Mouse (Mus musculus) heart, embryonic 12.5 days (tissue): Measurements from ENCODE around the gene Gnai3. TPM values are rescaled to one million over a fixed set of nuclear protein-coding genes. Genes with fewer than 3 reads are reported as not detected.

ENCODE experiments used
- ATAC-seq: fragments of 200-750 bp; cut with Nextera tagmentation; 2 replicates; pipeline ENCODE4 v1.8.0; 2017; ENCODE audit warnings: moderate TSS enrichment, moderate library complexity; ENCODE audit not compliant: insufficient number of reproducible peaks, low FRiP score
- H3K27ac ChIP-seq: fragments of 300-500 bp; sonication (generic); 2 replicates; pipeline ENCODE4 v1.5.1; 2016; ENCODE audit warnings: mild to moderate bottlenecking, moderate library complexity; ENCODE audit not compliant: poor library complexity, severe bottlenecking
- H3K27me3 ChIP-seq: fragments of 300-500 bp; sonication (generic); replicated peaks from 2 replicates; pipeline ENCODE4 v1.6.1; 2016; ENCODE audit warnings: mild to moderate bottlenecking, moderate library complexity
- H3K36me3 ChIP-seq: fragments of 300-500 bp; sonication (generic); 2 replicates; pipeline ENCODE4 v1.6.1; 2016; ENCODE audit warnings: mild to moderate bottlenecking, moderate library complexity
- H3K4me1 ChIP-seq: fragments of 300-500 bp; sonication (generic); replicated peaks from 2 replicates; pipeline ENCODE4 v1.6.1; 2016; ENCODE audit warnings: mild to moderate bottlenecking
- H3K4me2 ChIP-seq: fragments of 300-500 bp; sonication (generic); 2 replicates; pipeline ENCODE4 v1.6.1; 2016; ENCODE audit warnings: mild to moderate bottlenecking, moderate library complexity
- H3K4me3 ChIP-seq: fragments of 300-500 bp; sonication (generic); 2 replicates; pipeline ENCODE4 v1.5.1; 2016; ENCODE audit warnings: mild to moderate bottlenecking
- H3K9ac ChIP-seq: fragments of 300-500 bp; sonication (generic); 2 replicates; pipeline ENCODE4 v1.6.1; 2016; ENCODE audit warnings: mild to moderate bottlenecking, moderate library complexity
- H3K9me3 ChIP-seq: fragments of 300-500 bp; sonication (generic); replicated peaks from 2 replicates; pipeline ENCODE4 v1.6.1; 2016; ENCODE audit warnings: mild to moderate bottlenecking, moderate library complexity
- WGBS: fragments of 180-500 bp; shearing (Covaris S2); methylation state at CpG from one replicate; pipeline ENCODE4 v1.1.7; 2016; 5-methylcytosine and 5-hydroxymethylcytosine counted together
- polyA plus RNA-seq: library from polyadenylated mRNA; unstranded; fragments of >200 nt; fragmentation: Nextera tagmentation; extraction: Ambion mirVana; gene quantifications from 2 replicates; pipeline ENCODE4 v1.2.1, GENCODE M21; 2016

The Gnai3 gene
- polyA plus RNA-seq, 1 experiment from 2014 or later, result 97.0 TPM

GRCm38 (mm10) chr3:108082251-108082875, 63.6 kb downstream of the Gnai3 start:
- H3K4me1 ChIP-seq, result peaks cover 56% of the 10 kb centered on the region
- no peak for ATAC-seq
- 61% methylated on average over 1 of the region's 1 CpGs for WGBS

GRCm38 (mm10) chr3:108081681-108082080, 64.3 kb downstream of the Gnai3 start:
- peak overlapping the region; percentile 42; the same call in 1 of the 2 replicates for H3K9ac ChIP-seq
- 45% methylated on average over 4 of the region's 4 CpGs for WGBS
- ATAC-seq, result no peak
- H3K4me2 ChIP-seq, result peak overlapping the region; percentile 98
- peaks cover 49% of the 10 kb centered on the region for H3K4me1 ChIP-seq
- H3K27me3 ChIP-seq, result no peaks in the 10 kb centered on the region
- H3K27ac ChIP-seq, result peak overlapping the region; percentile 7; the same call in 1 of the 2 replicates
- H3K9me3 ChIP-seq, result no peaks in the 10 kb centered on the region
- peaks cover 40% of the 10 kb centered on the region for H3K36me3 ChIP-seq
- H3K4me3 ChIP-seq, result 0 out of 2 replicates have a peak overlapping the region, but pooled peaks have one; percentile 4

More at GRCm38 (mm10) chr3:108082251-108082875, 63.6 kb downstream of the Gnai3 start:
- Histone ChIP-seq H3K4me3 (0 out of 2 replicates have a peak overlapping the region, but pooled peaks have one; percentile 4), H3K4me2 (peak overlapping the region; percentile 98), H3K9me3 (no peaks in the 10 kb centered on the region), H3K27me3 (no peaks in the 10 kb centered on the region), H3K27ac (peak overlapping the region; percentile 22; the same call in 1 of the 2 replicates), H3K9ac (peak overlapping the region; percentile 42), H3K36me3 (peaks cover 33% of the 10 kb centered on the region)

DNA sequence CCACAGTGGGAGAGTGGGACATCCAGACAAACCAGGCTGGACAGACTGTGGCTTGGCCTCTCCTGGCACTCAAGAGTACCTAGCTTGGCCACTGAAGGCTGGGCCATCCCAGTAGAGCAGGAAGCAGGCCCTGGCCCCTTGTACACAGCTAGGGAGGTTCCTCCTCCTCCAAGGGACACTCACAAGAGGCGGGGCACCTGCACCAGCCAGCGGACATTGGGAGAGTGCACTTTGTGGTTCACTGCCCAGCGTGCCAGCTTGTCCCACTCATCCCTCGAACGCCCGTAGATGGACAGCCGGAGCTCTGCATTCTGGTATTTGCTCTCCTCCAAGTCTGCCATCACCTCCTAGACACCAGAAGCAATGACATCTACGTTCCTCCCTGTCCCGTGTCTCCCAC, 69.1 kb downstream of the Gnai3 start:
- 95% methylated on average over 9 of the region's 9 CpGs for WGBS
- Histone ChIP-seq H3K4me1 (peaks cover 16% of the 10 kb centered on the region), H3K9ac (no peak overlapping the region), H3K36me3 (peaks cover 71% of the 10 kb centered on the region), H3K27me3 (no peaks in the 10 kb centered on the region), H3K9me3 (no peaks in the 10 kb centered on the region), H3K27ac (no peak overlapping the region), H3K4me3 (no peak overlapping the region), H3K4me2 (no peak overlapping the region)
- no peak for ATAC-seq

DNA sequence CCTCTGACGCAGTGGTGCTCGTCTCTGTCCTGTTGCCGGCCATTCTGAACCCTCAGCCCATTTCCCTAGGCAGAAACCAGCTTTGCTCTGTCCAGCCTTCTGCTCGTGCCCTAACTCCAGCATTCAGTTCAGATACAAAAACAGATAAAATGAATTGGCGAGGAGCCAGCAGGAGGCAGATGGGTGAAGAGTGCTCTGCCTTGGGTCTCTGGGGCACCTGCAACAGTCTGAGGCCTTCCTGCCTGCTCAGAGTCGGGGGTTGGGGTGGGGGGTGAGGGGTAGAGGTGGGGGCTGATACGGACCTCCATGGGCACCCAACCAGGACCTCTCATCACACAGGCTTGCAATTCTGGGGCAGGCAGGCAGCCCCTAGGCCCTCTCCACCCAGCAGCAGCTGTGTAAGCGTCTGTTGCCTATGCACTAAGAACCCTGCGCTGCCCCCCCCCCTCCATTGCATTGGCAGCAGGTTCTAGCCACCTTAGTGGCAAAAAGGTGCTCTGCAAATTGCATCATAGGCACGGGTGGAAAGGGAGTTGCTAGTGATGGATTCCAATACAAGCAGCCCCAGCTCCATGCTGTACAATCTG, 72.9 kb downstream of the Gnai3 start:
- no peak for ATAC-seq
- no peak overlapping the region for H3K27ac ChIP-seq
- H3K4me2 ChIP-seq, result no peak overlapping the region
- H3K9ac ChIP-seq, result no peak overlapping the region
- peaks cover 18% of the 10 kb centered on the region for H3K4me1 ChIP-seq
- no peaks in the 10 kb centered on the region for H3K9me3 ChIP-seq
- no peaks in the 10 kb centered on the region for H3K27me3 ChIP-seq
- 79% methylated on average over 10 of the region's 10 CpGs for WGBS
- no peak overlapping the region for H3K4me3 ChIP-seq
- peaks cover 48% of the 10 kb centered on the region for H3K36me3 ChIP-seq

- Histone ChIP-seq H3K4me1 (peaks cover 18% of the 10 kb centered on the region), H3K36me3 (peaks cover 24% of the 10 kb centered on the region), H3K27ac (no peak overlapping the region), H3K9ac (no peak overlapping the region), H3K4me2 (no peak overlapping the region), H3K4me3 (no peak overlapping the region), H3K27me3 (no peaks in the 10 kb centered on the region), H3K9me3 (no peaks in the 10 kb centered on the region)
- ATAC-seq, result no peak
- 61% methylated on average over 10 of the region's 10 CpGs for WGBS
Observed at GRCm38 (mm10) chr3:108070295-108071293, 75.4 kb downstream of the Gnai3 start.

GRCm38 (mm10) chr3:108069231-108069870, 76.6 kb downstream of the Gnai3 start:
- no peaks in the 10 kb centered on the region for H3K9me3 ChIP-seq
- no peak overlapping the region for H3K27ac ChIP-seq
- no peaks in the 10 kb centered on the region for H3K27me3 ChIP-seq
- peaks cover 11% of the 10 kb centered on the region for H3K36me3 ChIP-seq
- peaks cover 18% of the 10 kb centered on the region for H3K4me1 ChIP-seq
- peak; percentile 40; the same call in 1 of the 2 replicates for ATAC-seq
- no peak overlapping the region for H3K4me3 ChIP-seq
- peak overlapping the region; percentile 39; the same call in 1 of the 2 replicates for H3K9ac ChIP-seq
- peak overlapping the region; percentile 42 for H3K4me2 ChIP-seq
- WGBS, result 45% methylated on average over 13 of the region's 13 CpGs

DNA sequence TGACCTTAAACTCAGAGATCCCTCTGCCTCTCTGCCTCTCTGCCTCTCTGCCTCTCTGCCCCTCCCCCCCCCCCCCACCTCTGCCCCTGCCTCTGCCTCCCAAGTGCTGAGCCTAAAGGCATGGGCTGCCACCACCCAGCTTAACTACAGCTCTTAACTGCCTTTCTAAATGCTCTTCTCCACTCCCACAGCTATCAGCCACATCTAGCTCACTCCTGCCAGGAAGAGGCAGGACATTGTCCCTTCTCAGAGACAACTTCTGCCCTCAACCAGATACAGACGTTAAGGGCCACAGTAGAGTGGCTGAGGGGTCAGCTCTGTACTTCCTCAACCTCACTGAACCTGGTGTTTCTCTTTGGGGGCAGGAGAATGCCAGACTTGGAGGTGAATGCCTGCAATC, 77.1 kb downstream of the Gnai3 start:
- Histone ChIP-seq H3K4me2 (no peak overlapping the region; the same call in 1 of the 2 replicates), H3K9ac (peak overlapping the region; percentile 39), H3K9me3 (no peaks in the 10 kb centered on the region), H3K4me1 (peaks cover 18% of the 10 kb centered on the region), H3K27me3 (no peaks in the 10 kb centered on the region), H3K36me3 (peaks cover 8% of the 10 kb centered on the region), H3K4me3 (no peak overlapping the region), H3K27ac (no peak overlapping the region)
- ATAC-seq, result no peak
- 3% methylated on average over 1 of the region's 1 CpGs for WGBS

DNA sequence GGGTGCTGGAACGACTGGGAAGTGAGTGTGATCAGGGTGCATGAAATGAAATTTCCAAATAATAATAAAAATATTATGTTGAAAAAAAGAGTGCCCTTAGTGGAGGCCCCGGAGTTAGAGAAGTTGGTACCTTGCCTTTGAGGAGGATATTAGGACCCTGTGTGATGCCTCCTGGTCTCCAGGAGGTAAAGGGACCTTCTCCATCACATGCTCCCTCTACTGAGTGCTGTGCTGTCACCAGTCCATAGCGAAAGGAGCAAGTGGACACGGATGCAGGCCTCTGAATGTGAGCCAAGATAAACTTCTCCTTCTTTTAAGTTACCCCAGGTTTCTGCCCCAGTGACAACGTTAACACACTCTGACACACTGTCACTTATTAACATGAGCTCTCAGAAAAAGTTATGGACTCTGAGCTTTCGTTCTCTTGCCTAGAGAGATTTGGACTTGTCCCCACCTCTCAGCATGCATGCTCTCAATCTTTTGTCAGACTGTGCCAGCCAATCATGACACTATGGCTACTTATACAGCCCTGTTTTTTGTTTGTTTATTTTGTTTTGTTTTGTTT, 78.5 kb downstream of the Gnai3 start:
- ATAC-seq, result no peak
- Histone ChIP-seq H3K27me3 (no peaks in the 10 kb centered on the region), H3K36me3 (peaks cover 8% of the 10 kb centered on the region), H3K27ac (no peak overlapping the region), H3K9me3 (no peaks in the 10 kb centered on the region), H3K4me1 (peaks cover 18% of the 10 kb centered on the region), H3K4me3 (no peak overlapping the region), H3K4me2 (no peak overlapping the region), H3K9ac (no peak overlapping the region)
- WGBS, result 65% methylated on average over 6 of the region's 6 CpGs

- Histone ChIP-seq H3K27me3 (no peaks in the 10 kb centered on the region), H3K4me3 (no peak overlapping the region), H3K4me1 (peaks cover 17% of the 10 kb centered on the region), H3K9me3 (no peaks in the 10 kb centered on the region), H3K4me2 (no peak overlapping the region), H3K36me3 (no peaks in the 10 kb centered on the region), H3K27ac (no peak overlapping the region), H3K9ac (no peak overlapping the region)
- 72% methylated on average over 9 of the region's 9 CpGs for WGBS
- no peak for ATAC-seq
Observed at GRCm38 (mm10) chr3:108065551-108065950, 80.4 kb downstream of the Gnai3 start.

DNA sequence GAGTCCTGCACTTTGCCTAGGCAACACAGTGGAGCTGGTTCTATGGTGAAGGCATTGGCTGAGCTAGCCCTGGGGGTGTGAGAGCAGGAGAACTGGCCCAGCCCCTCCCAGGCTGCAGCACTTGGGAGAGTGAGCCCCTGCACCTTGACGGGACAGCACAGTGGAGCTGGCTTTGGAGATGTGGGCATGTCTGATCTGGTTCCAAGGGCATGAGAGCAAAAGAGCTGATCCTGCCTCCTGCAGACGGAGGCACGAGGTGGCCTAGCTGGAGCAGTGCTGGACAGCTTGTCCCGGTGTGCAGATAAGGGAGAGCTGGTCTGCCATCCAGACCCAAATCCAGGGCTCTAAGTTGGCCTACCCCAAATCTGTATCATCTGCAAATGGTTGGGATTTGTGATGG, 81.3 kb downstream of the Gnai3 start:
- Histone ChIP-seq H3K27ac (no peak overlapping the region), H3K4me1 (peaks cover 14% of the 10 kb centered on the region), H3K27me3 (no peaks in the 10 kb centered on the region), H3K9me3 (no peaks in the 10 kb centered on the region), H3K4me3 (no peak overlapping the region), H3K36me3 (no peaks in the 10 kb centered on the region), H3K4me2 (no peak overlapping the region), H3K9ac (no peak overlapping the region)
- no peak for ATAC-seq
- WGBS, result 49% methylated on average over 4 of the region's 4 CpGs
